Mouse (Mus musculus) small intestine, adult 2 months (tissue): ENCODE data around the gene Rgs7bp.

Experiments used
- CTCF ChIP-seq: fragments of 200-500 bp; IDR thresholded peaks from 2 replicates; pipeline ENCODE4 v1.5.1; 2012; ENCODE audit warnings: low read depth, mild to moderate bottlenecking, control low read depth, inconsistent platforms, low read length, moderate library complexity, mixed read lengths; ENCODE audit not compliant: insufficient replicate concordance, insufficient read length; ENCODE audit errors: extremely low read depth
- POLR2A ChIP-seq: fragments of 200-500 bp; IDR thresholded peaks from 2 replicates; pipeline ENCODE4 v1.6.1; 2012; ENCODE audit warnings: low read depth, mild to moderate bottlenecking, control low read depth, inconsistent platforms, low read length, moderate library complexity

DNA sequence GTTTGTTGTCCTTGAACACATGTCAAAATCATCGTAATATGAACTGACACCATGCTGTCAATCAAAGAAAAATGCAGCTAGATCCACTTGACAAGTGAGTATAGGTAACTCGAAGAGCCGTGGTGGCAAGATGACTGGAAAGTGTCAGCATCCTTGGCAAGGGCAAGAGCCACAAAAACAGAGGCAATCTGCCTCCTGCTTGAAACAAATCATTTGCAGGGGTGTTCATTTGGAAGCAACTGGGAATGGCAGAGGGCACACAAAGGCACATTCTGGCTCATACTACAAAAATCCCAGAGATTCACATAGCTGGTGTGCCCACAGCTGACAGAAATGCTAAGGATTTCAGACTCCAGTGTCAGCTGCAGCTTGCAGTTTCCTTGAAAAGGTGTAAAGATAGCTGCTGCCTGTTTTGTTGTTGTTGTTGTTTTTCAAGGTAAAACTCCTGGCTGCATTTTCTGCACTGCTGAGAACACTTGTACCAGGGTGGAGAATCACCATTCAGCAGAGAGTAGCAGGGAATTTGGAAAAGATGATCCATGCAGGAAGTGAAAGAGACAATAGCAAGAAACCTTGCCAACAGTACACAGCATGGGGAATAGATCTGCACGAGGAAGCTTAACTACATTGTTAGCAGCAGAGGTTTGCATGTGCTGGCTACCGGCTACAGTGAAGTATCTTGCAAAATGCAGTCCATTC lies 52.4 kb downstream of the Rgs7bp start:
- TF ChIP-seq CTCF (no peak), POLR2A (no peak)
